ENCODE assay signal across 20 mouse cellular contexts in the genomic region with DNA sequence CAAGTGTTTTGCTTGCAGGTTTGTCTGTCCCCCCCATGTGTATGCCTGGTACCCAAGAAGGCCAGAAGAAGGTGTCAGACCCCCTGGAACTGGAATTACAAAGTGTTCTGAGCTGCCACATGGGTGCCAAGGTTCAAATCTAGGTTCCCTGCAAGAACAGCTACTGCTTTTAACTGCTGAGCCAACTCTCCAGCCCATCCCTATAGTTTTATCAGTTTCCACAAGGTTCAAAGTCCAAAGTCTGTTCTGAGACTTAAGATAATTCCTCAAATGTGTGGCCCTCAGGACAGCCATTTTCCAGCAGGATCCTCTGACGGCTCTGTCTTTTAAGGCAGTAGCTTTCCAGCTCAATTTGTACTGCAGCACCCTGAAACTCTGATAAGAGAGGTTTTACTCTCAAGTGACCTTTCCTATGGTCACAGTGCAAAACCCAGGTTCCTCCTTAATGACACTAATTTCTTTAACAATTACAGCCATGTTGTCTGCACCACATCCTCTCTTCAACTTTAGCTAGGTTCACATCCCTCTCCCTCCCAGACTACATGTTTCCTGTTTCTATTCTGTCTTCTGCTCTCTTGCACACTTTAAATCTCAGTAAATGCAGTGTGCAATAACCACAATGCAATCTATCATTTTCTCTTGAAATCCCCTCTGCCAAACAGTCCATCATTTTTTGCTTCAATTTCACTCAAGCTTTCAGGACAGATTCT. TPM values are rescaled to one million over a fixed set of nuclear protein-coding genes. Genes with fewer than 3 reads are reported as not detected.
DNase-seq lines count a peak whose midpoint lies in the region; ATAC-seq lines count a peak whose summit lies in the region.
"Had no signal": no experiment of that assay in that cellular context is flagged by ENCODE, and none has a peak within 500 bp of the region (broad histone marks: within the 10 kb centered on the region; RNA-seq: fewer than 3 reads in every experiment).

No protein-coding gene starts in this region.

- no peaks in the 10 kb centered on the region for H3K36me3 ChIP-seq in liver, embryonic 11.5 days (ENCODE audit: control insufficient read depth, insufficient read depth, low read length)
- H3K36me3 ChIP-seq: forebrain, embryonic 15.5 days; liver, embryonic 13.5 days; midbrain, embryonic 10.5 days; neural tube, embryonic 13.5 days had no signal

- WGBS in liver, embryonic 11.5 days, result 59% methylated on average over 1 of the region's 1 CpGs

- no peak overlapping the region for H3K27ac ChIP-seq in liver, embryonic 11.5 days (ENCODE audit: low read depth, low read length)
- H3K27ac ChIP-seq: forebrain, embryonic 15.5 days; liver, embryonic 13.5 days; midbrain, embryonic 10.5 days; neural tube, embryonic 13.5 days had no signal

- no peaks in the 10 kb centered on the region for H3K9me3 ChIP-seq in liver, embryonic 11.5 days (ENCODE audit: control insufficient read depth, low read length)
- H3K9me3 ChIP-seq: forebrain, embryonic 15.5 days; liver, embryonic 13.5 days; midbrain, embryonic 10.5 days; neural tube, embryonic 13.5 days had no signal

- no peak overlapping the region for H3K9ac ChIP-seq in liver, embryonic 11.5 days (ENCODE audit: low read depth, low read length)
- H3K9ac ChIP-seq: forebrain, embryonic 15.5 days; liver, embryonic 13.5 days; lung, embryonic 14.5 days; neural tube, embryonic 13.5 days had no signal

- H3K4me2 ChIP-seq in liver, embryonic 11.5 days, result no peak overlapping the region
- H3K4me2 ChIP-seq: forebrain, embryonic 15.5 days; liver, embryonic 13.5 days; lung, embryonic 14.5 days; neural tube, embryonic 13.5 days had no signal

- H3K27me3 ChIP-seq in liver, embryonic 11.5 days (replicated peaks; ENCODE audit: control insufficient read depth, insufficient read depth, low read length), result no peaks in the 10 kb centered on the region
- H3K27me3 ChIP-seq: forebrain, embryonic 15.5 days; liver, embryonic 13.5 days; neural tube, embryonic 13.5 days had no signal

- peaks cover 20% of the 10 kb centered on the region for H3K4me1 ChIP-seq in liver, embryonic 11.5 days (replicated peaks; ENCODE audit: control insufficient read depth, insufficient read depth, low read length)

- no peak overlapping the region for H3K4me3 ChIP-seq in liver, embryonic 11.5 days (ENCODE audit: low read depth, low read length)
- H3K4me3 ChIP-seq: forebrain, embryonic 15.5 days; liver, embryonic 13.5 days; midbrain, embryonic 10.5 days; neural tube, embryonic 13.5 days had no signal

- peak; percentile 23 for DNase-seq in liver, embryonic 11.5 days (ENCODE audit: low spot score)
- DNase-seq in liver, result no peak
- no peak for DNase-seq in left cerebral cortex, adult 11 months (ENCODE audit: low spot score)
- no peak for DNase-seq in thymus, postnatal 14 days
- DNase-seq in gastrocnemius, adult 8-10 months (ENCODE audit: low spot score in 2 of 2), result no peak
- DNase-seq: adrenal gland, adult 8-10 months; B cell, adult 2 months; cerebellum, adult 9-11 months; gastrocnemius, postnatal 36 days; kidney, adult 11 months; kidney, postnatal 10 days; liver, embryonic 13.5 days; lung, embryonic 14.5 days; lung, postnatal 36 days; right cerebral cortex, postnatal 14 days had no signal

- no peak for ATAC-seq in liver, embryonic 11.5 days (replicated peaks; ENCODE audit: low FRiP score)
- ATAC-seq in inflammation-experienced regulatory T-cells, adult 6 months, result peak; percentile 85
- ATAC-seq in monocyte, adult 5-6 weeks (replicated peaks; ENCODE audit: insufficient number of reproducible peaks, low FRiP score, low TSS enrichment, poor library complexity, severe bottlenecking), result 0 out of 2 replicates have a peak, but pooled peaks have one; percentile 40
- ATAC-seq: forebrain, embryonic 15.5 days had no signal

RNA-seq across cellular contexts. Expression of a gene that starts 28.4 kb away (rescaled TPM):
- polyA plus RNA-seq in liver, embryonic 11.5 days (2014; fragmentation: Nextera tagmentation; extraction: Ambion mirVana), result 31.4 and 32.0 TPM in 2 replicates
- polyA plus RNA-seq in inflammation-experienced regulatory T-cells, adult 6 months (2017; shearing (Covaris generic)), result 10 to 100 TPM; 47.8 to 56.5 (median 51.5) TPM
- total RNA-seq in monocyte, adult 5-6 weeks (2017), result 109 to 158 TPM (median 146 TPM) in 3 replicates
- total RNA-seq in gastrocnemius, adult 8-10 months (2022), result 10 to 100 TPM; 57.6 to 68.1 (median 61.3) TPM
